Mouse (Mus musculus) adrenal gland, adult 18-20 months (tissue): ENCODE data around the gene Hs3st1. TPM values are rescaled to one million over a fixed set of nuclear protein-coding genes. Genes with fewer than 3 reads are reported as not detected.
A peak's percentile ranks its signal among the peaks of the same experiment; 100 is the strongest.

ENCODE experiments used
- DNase-seq, 2 experiments: peaks; one replicate each; pipeline ENCODE4 v3.0.0; 2021 to 2022; ENCODE audit warnings: low spot score in 2 of 2
- total RNA-seq, 2 experiments: library from RNA; stranded (reverse); gene quantifications; 1 replicate in 1 of 2; 2 replicates in 1 of 2; pipeline ENCODE4 v1.2.3; 2021

Hs3st1 gene
- total RNA-seq, 2 experiments from 2014 or later: 6.7 to 11.2 TPM

- DNase-seq: peak; percentile 86 to 90
Observed at GRCm38 (mm10) chr5:39643924-39644826, 111.1 kb downstream of the Hs3st1 start.

DNA sequence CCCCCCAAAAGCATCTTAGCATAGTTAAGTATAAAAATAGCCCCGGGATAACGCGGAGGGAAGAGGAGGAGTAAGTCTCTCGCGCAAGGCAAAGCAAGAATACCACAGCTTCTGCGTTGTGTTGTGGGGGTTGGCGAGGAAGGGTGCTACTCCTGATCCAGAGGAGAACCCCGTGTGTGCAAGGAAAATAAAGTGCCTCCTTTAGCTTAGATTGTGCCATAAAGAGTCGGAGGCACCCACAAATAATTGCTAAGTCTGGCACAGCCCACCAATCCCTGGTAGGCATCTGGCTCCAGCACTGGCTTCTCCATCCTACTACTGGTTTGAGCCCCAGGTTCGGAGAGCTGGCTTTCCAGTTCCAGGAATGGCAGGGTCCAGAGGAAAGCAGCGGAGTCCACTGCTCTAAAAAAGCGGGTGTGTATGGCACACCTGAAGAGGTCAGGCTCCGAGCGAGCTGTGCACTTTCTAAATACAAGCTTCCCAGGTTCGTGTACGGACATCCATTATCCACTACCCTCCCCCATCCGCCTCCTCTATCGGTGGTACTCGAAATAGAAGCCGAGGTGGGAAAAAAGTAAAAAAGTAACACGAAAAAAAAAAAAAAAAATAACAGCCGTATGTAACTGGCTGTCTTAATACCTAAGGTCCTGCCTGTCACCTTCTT is 111.9 kb downstream of the Hs3st1 start:
- peak in 1 of 2 experiments; percentile 21 for DNase-seq

- no peak for DNase-seq
Observed at GRCm38 (mm10) chr5:39642222-39642770, 113.0 kb downstream of the Hs3st1 start.

DNA sequence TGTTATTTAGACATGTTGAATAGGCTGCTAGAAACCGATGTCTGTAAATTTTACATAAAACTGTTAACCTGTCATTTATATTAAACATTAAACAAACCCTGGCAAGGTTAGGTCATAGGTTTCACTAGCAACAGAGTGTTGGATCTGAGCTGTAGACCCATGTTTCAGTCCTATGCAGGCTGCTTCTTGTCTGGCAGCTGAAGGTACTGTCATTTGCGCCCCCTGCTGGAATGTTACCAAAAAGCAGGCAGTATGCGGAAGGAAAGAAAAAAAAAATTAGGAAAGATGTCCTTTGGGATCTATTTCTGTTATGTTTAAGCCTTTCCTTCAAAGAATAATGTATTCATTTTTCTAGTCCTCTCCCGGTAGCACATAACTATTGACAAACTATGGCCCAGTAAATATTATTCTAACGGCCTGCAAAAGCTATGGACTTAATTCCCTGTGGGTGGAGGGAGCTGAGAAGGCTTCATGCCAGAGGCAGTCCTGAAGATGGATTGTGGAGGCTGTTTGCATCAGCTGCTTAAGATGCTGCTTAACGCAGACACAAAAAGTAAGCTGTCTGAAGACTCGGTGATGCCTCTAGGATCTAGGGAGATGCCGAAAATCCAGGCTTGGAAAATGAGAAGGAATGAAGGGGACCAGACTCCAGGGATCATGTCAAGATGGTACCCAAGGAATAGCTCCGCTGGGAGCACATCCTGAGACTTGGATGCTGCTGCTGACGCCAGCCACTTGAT is 115.7 kb downstream of the Hs3st1 start:
- DNase-seq: peak; percentile 61 to 69

DNA sequence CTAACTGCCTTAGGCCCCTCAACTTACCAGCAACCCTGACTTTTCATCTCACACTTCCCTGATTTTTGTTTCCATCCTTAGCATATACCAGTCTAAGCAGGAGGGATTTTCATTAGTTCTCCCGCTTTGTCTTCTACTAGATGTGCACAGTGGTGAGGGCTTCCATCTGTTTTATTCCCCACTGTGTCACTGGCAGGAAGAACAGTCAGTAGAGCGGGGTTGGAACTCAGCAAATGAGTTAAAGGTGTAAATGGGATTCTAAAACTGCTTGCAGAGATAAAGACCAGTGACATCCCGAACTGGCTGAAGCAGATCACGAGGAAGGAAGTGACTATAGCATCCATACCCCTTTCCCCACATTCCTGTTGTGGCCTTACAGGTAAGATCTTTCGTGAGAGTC is 116.3 kb downstream of the Hs3st1 start:
- no peak for DNase-seq

DNA sequence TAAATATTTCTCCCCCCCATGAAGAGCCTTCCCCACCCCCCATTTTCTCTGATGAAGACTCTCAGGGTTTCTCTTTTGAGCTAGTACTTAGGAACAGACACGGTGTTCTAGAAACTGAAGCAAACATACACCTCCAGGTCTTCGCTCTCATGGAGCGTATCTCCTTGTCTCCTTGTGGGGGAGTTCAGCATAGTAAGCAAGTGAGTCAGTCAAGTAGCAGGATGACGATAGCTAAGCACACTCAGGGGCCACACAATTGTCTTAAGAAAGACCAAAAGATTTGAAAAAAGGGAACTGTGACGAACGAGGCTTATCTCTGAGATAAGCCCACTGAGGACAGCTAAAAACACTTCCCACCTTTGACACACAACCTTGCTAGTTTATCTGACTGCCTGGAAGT is 117.4 kb downstream of the Hs3st1 start:
- no peak for DNase-seq

GRCm38 (mm10) chr5:39636090-39636489 is 119.2 kb downstream of the Hs3st1 start:
- no peak for DNase-seq

GRCm38 (mm10) chr5:39634300-39635047 is 120.8 kb downstream of the Hs3st1 start:
- no peak for DNase-seq

- no peak for DNase-seq
Observed at GRCm38 (mm10) chr5:39633206-39633605, 122.1 kb downstream of the Hs3st1 start.

- DNase-seq: no peak
Observed at GRCm38 (mm10) chr5:39630841-39631240, 124.4 kb downstream of the Hs3st1 start.

- no peak for DNase-seq
Observed at GRCm38 (mm10) chr5:39625037-39625473, 130.2 kb downstream of the Hs3st1 start.

DNA sequence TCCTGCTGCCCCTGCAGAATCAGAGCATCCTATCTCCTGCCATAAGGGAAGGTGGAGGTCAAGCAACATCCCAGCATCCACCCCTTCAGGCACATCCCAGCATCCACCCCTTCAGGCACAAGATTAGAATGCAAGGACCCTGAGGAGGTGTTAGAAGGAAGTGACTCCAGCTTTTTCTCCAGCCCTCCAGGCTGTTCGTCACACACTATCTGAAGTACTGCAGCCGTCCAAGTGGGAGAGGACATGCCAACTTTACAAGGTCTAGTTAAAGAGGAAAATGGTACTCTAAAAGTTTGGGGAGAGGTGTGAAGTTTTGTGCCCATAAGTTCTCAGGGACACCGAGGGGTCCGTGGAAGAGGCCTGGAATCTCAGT is 131.1 kb downstream of the Hs3st1 start:
- no peak for DNase-seq

DNA sequence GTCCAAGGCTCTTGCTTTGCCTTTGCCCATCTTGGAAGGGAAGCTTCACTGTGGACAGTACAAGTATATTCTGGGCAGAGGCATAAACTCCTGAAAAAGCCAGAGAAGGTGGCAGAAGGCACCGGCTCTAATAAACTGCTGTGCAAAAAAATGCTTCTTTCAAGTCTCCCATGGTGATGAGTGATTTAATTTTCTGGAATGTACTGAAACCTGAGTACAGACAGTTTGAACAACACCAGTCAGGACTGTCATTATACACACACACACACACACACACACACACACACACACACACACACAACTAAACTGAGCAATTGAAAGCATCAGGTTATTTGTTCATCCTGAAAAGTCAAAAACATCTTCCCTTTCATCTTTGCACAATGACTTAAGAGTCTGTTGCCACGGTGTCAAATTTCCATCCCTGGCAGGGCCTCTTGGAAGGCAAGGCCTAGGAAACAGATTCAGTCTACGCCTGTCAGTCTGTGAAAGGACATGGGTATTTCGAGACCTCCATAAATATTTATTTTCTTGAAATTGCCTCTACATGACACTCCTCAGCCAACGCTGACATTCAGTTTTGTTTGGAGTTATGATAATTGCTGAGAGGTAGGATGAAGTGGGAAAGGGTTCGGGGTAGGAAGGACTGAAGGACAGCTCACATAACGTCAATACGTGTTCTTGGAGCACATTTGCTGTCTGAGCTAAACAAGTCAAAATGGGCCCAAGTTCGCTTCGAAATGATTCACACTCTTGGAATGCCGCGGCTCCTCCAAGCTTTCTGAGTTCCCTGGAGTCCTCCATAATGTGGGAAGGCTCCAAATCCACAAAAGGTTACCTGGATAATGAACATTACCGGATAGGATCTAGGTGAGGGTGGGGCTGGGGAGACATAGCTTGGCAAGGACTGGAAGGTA is 131.7 kb downstream of the Hs3st1 start:
- no peak for DNase-seq

DNA sequence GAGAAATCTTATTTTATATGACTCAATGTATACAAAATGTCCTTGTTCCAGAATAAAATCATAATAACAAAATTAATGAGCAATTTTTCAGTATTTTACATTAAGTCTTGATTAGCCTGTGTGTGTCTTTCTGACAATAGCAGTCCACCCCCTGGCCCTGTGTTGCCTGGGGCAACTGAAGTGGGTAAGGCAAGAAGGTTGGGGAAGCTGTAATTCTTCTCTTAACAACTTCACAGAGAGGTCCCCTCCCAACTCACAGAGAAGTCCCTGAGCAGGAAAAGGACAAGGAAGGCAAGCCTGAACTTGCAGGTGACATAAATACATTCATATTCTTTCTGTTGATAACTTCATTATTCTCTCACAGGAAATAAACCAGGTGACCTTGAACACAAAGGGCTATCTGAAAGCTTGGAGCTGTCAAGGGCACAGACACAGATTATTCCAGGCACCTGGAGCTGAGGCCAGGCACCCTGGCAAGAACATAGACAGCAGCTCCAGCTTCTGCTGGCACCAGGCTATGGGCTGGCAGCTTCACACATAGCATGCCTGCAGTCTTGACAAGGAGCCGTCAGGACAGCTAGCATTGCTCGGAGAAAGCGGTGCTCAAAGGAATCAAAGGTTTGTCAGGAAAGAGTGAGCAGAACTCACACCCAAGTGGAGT is 134.9 kb downstream of the Hs3st1 start:
- DNase-seq: no peak

DNA sequence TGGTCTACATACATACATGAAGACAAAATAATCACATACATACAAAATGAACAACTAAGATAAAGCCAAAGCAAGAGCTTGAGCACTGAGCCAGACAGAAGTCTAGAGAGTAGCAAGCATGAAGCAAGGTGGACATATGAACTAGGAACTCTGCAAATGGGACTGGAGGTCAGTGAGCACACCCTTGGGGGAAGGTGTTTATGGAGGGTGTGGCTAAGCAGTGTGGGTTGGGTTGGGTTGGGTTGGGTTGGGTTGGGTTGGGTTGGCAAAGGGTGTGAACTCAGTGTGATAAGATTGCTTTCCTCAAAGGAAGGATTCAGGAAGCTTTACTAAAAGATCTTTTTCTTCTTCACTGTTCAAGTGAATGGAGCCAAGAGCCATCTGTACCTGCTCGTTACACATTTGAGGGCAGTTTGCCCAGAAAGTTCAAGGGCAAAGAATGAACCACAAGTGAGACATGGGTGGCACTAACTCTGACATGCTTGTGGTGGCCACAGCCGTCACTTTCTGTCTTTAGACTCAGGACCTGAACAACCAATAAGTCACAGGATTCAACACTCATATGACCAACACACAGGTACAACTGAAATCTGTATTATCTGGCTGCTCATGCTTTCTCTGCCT is 137.8 kb downstream of the Hs3st1 start:
- DNase-seq: no peak

GRCm38 (mm10) chr5:39615202-39615601 is 140.1 kb downstream of the Hs3st1 start:
- DNase-seq: no peak

DNA sequence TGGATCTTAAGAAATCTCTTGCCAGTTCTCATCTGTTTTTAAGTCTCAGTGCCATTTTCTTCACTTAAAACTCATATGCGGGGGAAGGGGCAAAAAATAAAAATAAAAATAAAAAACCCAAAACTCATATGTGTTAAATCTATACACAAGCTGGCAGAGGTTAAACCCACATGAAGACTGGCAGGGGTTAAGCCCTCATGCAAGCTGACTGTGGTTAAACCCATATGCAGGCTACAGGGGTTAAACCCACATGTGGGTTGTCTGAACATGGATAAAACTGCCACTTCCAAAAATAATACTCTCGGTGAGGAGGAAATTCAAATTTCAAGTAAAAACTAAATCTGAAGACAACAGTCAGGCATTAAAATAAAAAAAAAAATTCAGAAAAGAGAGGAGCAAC is 141.7 kb downstream of the Hs3st1 start:
- no peak for DNase-seq

DNA sequence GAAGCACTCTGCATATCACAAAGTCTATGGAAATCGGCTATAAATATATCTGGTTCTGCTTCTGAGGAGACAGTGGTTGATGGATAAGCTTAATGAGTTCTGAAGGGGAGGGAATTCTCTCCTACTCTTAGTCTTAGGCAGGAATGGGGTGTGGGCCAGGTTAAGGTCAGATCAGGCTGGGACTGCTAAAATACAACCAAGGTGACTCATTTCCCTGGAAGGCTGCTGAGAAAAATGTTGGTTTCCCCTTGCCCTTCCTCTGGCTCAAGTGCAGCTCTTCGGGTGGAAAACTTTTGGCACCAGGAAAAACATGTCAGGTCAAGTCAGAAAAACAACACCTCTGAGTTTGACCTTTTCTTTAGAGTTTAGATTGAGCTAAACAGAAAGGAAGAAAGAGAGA is 143.0 kb downstream of the Hs3st1 start:
- DNase-seq: no peak

- no peak for DNase-seq
Observed at GRCm38 (mm10) chr5:39608260-39608659, 147.0 kb downstream of the Hs3st1 start.
